Mouse (Mus musculus): ENCODE data around the gene Nkain1. TPM values are rescaled to one million over a fixed set of nuclear protein-coding genes. Genes with fewer than 3 reads are reported as not detected.

The Nkain1 gene
- polyA plus RNA-seq, 1 experiment from 2014 or later, result 0.09 TPM

GRCm38 (mm10) chr4:130553121-130553448, 20.9 kb downstream of the Nkain1 start:
- Histone ChIP-seq H3K9ac (ENCODE audit: low read depth, low read length) (no peak overlapping the region), H3K27ac (ENCODE audit: low read depth, low read length) (no peak overlapping the region), H3K4me2 (replicated peaks; ENCODE audit: low read depth) (no peak overlapping the region), H3K27me3 (replicated peaks; ENCODE audit: control insufficient read depth, insufficient read depth, low read length) (no peaks in the 10 kb centered on the region), H3K4me3 (ENCODE audit: low read depth, low read length) (no peak overlapping the region), H3K36me3 (ENCODE audit: control insufficient read depth, insufficient read depth) (no peaks in the 10 kb centered on the region), H3K9me3 (ENCODE audit: control insufficient read depth) (no peaks in the 10 kb centered on the region), H3K4me1 (replicated peaks; ENCODE audit: control insufficient read depth, insufficient read depth, low read length) (no peaks in the 10 kb centered on the region)
- no peak for TF ChIP-seq CTCF (IDR thresholded peaks at IDR 0.05; ENCODE audit: low read depth)
- WGBS, result 28% methylated on average over 6 of the region's 6 CpGs
- 0 out of 2 replicates have a peak, but pooled peaks have one; percentile 37 for ATAC-seq

DNA sequence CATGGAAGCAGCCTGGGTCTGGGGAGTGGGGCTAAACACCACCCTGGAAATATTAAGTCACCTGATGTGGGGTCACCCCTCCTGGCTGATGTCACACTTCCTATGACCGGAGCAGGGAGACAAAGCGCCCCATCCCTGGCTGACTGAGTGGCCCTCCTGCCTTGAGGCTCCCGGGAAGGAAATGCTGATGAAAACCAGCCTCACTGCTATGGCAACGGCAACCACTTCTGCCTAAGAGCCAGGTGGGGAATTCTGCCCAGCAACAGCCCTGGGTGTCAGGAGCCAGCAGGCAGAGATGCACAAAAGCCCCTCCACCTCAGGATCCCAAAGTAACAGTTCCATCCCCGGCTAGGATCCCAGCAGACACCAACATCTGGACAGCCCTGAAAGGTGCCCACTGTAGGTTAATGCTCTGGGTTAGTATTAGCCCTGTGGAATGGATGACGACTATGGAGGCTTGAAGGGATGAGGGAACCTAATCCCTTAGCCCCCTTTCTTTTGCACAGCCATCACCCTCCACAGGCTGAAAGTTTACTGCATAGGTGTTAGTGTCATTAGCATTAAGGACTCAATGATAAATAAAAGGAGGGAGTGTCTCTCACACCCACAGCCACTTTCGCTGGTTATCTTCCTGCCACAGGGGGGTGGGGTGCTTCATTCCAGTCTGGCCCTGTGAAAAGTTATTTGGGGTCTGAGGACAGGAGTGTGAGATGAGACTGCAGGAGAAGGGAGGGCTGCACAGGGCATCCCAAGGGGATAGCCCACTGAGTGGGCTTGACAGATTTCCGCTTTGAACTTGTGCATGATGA, 21.5 kb downstream of the Nkain1 start:
- Histone ChIP-seq H3K9me3 (ENCODE audit: control insufficient read depth) (no peaks in the 10 kb centered on the region), H3K4me1 (replicated peaks; ENCODE audit: control insufficient read depth, insufficient read depth, low read length) (no peaks in the 10 kb centered on the region), H3K27ac (ENCODE audit: low read depth, low read length) (no peak overlapping the region), H3K9ac (ENCODE audit: low read depth, low read length) (no peak overlapping the region), H3K36me3 (ENCODE audit: control insufficient read depth, insufficient read depth) (no peaks in the 10 kb centered on the region), H3K4me3 (ENCODE audit: low read depth, low read length) (no peak overlapping the region), H3K4me2 (replicated peaks; ENCODE audit: low read depth) (no peak overlapping the region), H3K27me3 (replicated peaks; ENCODE audit: control insufficient read depth, insufficient read depth, low read length) (no peaks in the 10 kb centered on the region)
- no peak for ATAC-seq
- WGBS, result 45% methylated on average over 8 of the region's 8 CpGs
- TF ChIP-seq CTCF (IDR thresholded peaks at IDR 0.05; ENCODE audit: low read depth), result no peak

GRCm38 (mm10) chr4:130550511-130550910, 23.5 kb downstream of the Nkain1 start:
- no peak for TF ChIP-seq CTCF (IDR thresholded peaks at IDR 0.05; ENCODE audit: low read depth)
- H3K4me2 ChIP-seq (replicated peaks; ENCODE audit: low read depth), result no peak overlapping the region
- H3K4me3 ChIP-seq (ENCODE audit: low read depth, low read length), result no peak overlapping the region
- H3K27me3 ChIP-seq (replicated peaks; ENCODE audit: control insufficient read depth, insufficient read depth, low read length), result no peaks in the 10 kb centered on the region
- no peaks in the 10 kb centered on the region for H3K36me3 ChIP-seq (ENCODE audit: control insufficient read depth, insufficient read depth)
- 83% methylated on average over 9 of the region's 9 CpGs for WGBS
- H3K4me1 ChIP-seq (replicated peaks; ENCODE audit: control insufficient read depth, insufficient read depth, low read length), result no peaks in the 10 kb centered on the region
- H3K9ac ChIP-seq (ENCODE audit: low read depth, low read length), result no peak overlapping the region
- H3K27ac ChIP-seq (ENCODE audit: low read depth, low read length), result no peak overlapping the region
- no peak for ATAC-seq
- H3K9me3 ChIP-seq (ENCODE audit: control insufficient read depth), result no peaks in the 10 kb centered on the region

- no peak overlapping the region for H3K9ac ChIP-seq (ENCODE audit: low read depth, low read length)
- H3K27me3 ChIP-seq (replicated peaks; ENCODE audit: control insufficient read depth, insufficient read depth, low read length), result no peaks in the 10 kb centered on the region
- TF ChIP-seq CTCF (IDR thresholded peaks at IDR 0.05; ENCODE audit: low read depth), result peak; percentile 54; the same call in 1 of the 2 replicates
- no peak overlapping the region for H3K4me3 ChIP-seq (ENCODE audit: low read depth, low read length)
- no peaks in the 10 kb centered on the region for H3K36me3 ChIP-seq (ENCODE audit: control insufficient read depth, insufficient read depth)
- 87% methylated on average over 8 of the region's 8 CpGs for WGBS
- no peaks in the 10 kb centered on the region for H3K9me3 ChIP-seq (ENCODE audit: control insufficient read depth)
- no peak overlapping the region for H3K27ac ChIP-seq (ENCODE audit: low read depth, low read length)
- no peak for ATAC-seq
- H3K4me2 ChIP-seq (replicated peaks; ENCODE audit: low read depth), result no peak overlapping the region
- H3K4me1 ChIP-seq (replicated peaks; ENCODE audit: control insufficient read depth, insufficient read depth, low read length), result no peaks in the 10 kb centered on the region
Observed at GRCm38 (mm10) chr4:130549189-130549588, 24.8 kb downstream of the Nkain1 start.

GRCm38 (mm10) chr4:130546798-130547562, 27.0 kb downstream of the Nkain1 start:
- 39% methylated on average over 13 of the region's 13 CpGs for WGBS
- Histone ChIP-seq H3K9me3 (ENCODE audit: control insufficient read depth) (no peaks in the 10 kb centered on the region), H3K4me1 (replicated peaks; ENCODE audit: control insufficient read depth, insufficient read depth, low read length) (no peaks in the 10 kb centered on the region), H3K4me3 (ENCODE audit: low read depth, low read length) (no peak overlapping the region), H3K27ac (ENCODE audit: low read depth, low read length) (no peak overlapping the region), H3K4me2 (replicated peaks; ENCODE audit: low read depth) (no peak overlapping the region), H3K9ac (ENCODE audit: low read depth, low read length) (no peak overlapping the region), H3K36me3 (ENCODE audit: control insufficient read depth, insufficient read depth) (no peaks in the 10 kb centered on the region), H3K27me3 (replicated peaks; ENCODE audit: control insufficient read depth, insufficient read depth, low read length) (no peaks in the 10 kb centered on the region)
- ATAC-seq, result no peak
- no peak for TF ChIP-seq CTCF (IDR thresholded peaks at IDR 0.05; ENCODE audit: low read depth)

GRCm38 (mm10) chr4:130544392-130544791, 29.6 kb downstream of the Nkain1 start:
- no peak overlapping the region for H3K4me2 ChIP-seq (replicated peaks; ENCODE audit: low read depth)
- no peak overlapping the region for H3K4me3 ChIP-seq (ENCODE audit: low read depth, low read length)
- no peaks in the 10 kb centered on the region for H3K27me3 ChIP-seq (replicated peaks; ENCODE audit: control insufficient read depth, insufficient read depth, low read length)
- H3K27ac ChIP-seq (ENCODE audit: low read depth, low read length), result no peak overlapping the region
- ATAC-seq, result no peak
- no peaks in the 10 kb centered on the region for H3K9me3 ChIP-seq (ENCODE audit: control insufficient read depth)
- no peak overlapping the region for H3K9ac ChIP-seq (ENCODE audit: low read depth, low read length)
- H3K4me1 ChIP-seq (replicated peaks; ENCODE audit: control insufficient read depth, insufficient read depth, low read length), result no peaks in the 10 kb centered on the region
- WGBS, result 70% methylated on average over 9 of the region's 9 CpGs
- H3K36me3 ChIP-seq (ENCODE audit: control insufficient read depth, insufficient read depth), result no peaks in the 10 kb centered on the region
- TF ChIP-seq CTCF (IDR thresholded peaks at IDR 0.05; ENCODE audit: low read depth), result no peak
